Mouse (Mus musculus) intestine, embryonic 15.5 days (tissue): ENCODE data around the gene Klhdc3. TPM values are rescaled to one million over a fixed set of nuclear protein-coding genes. Genes with fewer than 3 reads are reported as not detected.

Source experiments
- ATAC-seq: fragments of 200-750 bp; cut with Nextera tagmentation; 2 replicates; pipeline ENCODE4 v1.8.0; 2017; ENCODE audit warnings: moderate TSS enrichment, moderate library complexity
- H3K27ac ChIP-seq: fragments of 300-500 bp; sonication (generic); 2 replicates; pipeline ENCODE4 v1.5.1; 2015; ENCODE audit warnings: mild to moderate bottlenecking, inconsistent platforms
- H3K27me3 ChIP-seq: fragments of 300-500 bp; sonication (generic); replicated peaks from 2 replicates; pipeline ENCODE4 v1.6.1; 2015; ENCODE audit warnings: inconsistent platforms
- H3K36me3 ChIP-seq: fragments of 300-500 bp; sonication (generic); 2 replicates; pipeline ENCODE4 v1.6.1; 2015; ENCODE audit warnings: inconsistent platforms
- H3K4me1 ChIP-seq: fragments of 300-500 bp; sonication (generic); replicated peaks from 2 replicates; pipeline ENCODE4 v1.6.1; 2015; ENCODE audit warnings: inconsistent platforms
- H3K4me2 ChIP-seq: fragments of 300-500 bp; sonication (generic); replicated peaks from 2 replicates; pipeline ENCODE4 v1.6.1; 2015; ENCODE audit warnings: mild to moderate bottlenecking, inconsistent platforms
- H3K4me3 ChIP-seq: fragments of 300-500 bp; sonication (generic); replicated peaks from 2 replicates; pipeline ENCODE4 v1.5.1; 2015; ENCODE audit warnings: inconsistent platforms
- H3K9ac ChIP-seq: fragments of 300-500 bp; sonication (generic); 2 replicates; pipeline ENCODE4 v1.6.1; 2015; ENCODE audit warnings: inconsistent platforms
- H3K9me3 ChIP-seq: fragments of 300-500 bp; sonication (generic); 2 replicates; pipeline ENCODE4 v1.6.1; 2016; ENCODE audit warnings: inconsistent platforms
- WGBS: fragments of 180-500 bp; shearing (Covaris S2); methylation state at CpG from one replicate; pipeline ENCODE4 v1.1.7; 2015; 5-methylcytosine and 5-hydroxymethylcytosine counted together
- polyA plus RNA-seq: library from polyadenylated mRNA; unstranded; fragments of >200 nt; fragmentation: Nextera tagmentation; extraction: Ambion mirVana; gene quantifications from 2 replicates; pipeline ENCODE4 v1.2.1, GENCODE M21; 2015

The Klhdc3 gene
- polyA plus RNA-seq, 1 experiment from 2014 or later: 107 TPM

- 30% methylated on average over 15 of the region's 15 CpGs for WGBS
- H3K4me1 ChIP-seq: peaks cover 38% of the 10 kb centered on the region
- peak overlapping the region; percentile 76 for H3K4me3 ChIP-seq
- no peak for ATAC-seq
- H3K9me3 ChIP-seq: no peaks in the 10 kb centered on the region
- H3K27ac ChIP-seq: peak overlapping the region; percentile 97
- no peaks in the 10 kb centered on the region for H3K27me3 ChIP-seq
- peak overlapping the region; percentile 74 for H3K4me2 ChIP-seq
- H3K9ac ChIP-seq: peak overlapping the region; percentile 92
- peaks cover 27% of the 10 kb centered on the region for H3K36me3 ChIP-seq
Measured at GRCm38 (mm10) chr17:46649811-46650210, 30.9 kb downstream of the Klhdc3 start.

GRCm38 (mm10) chr17:46648436-46648835, 32.3 kb downstream of the Klhdc3 start:
- Histone ChIP-seq H3K9ac (no peak overlapping the region), H3K4me2 (no peak overlapping the region), H3K4me3 (no peak overlapping the region), H3K27me3 (no peaks in the 10 kb centered on the region), H3K27ac (no peak overlapping the region), H3K36me3 (peaks cover 17% of the 10 kb centered on the region; the same call in 1 of the 2 replicates), H3K9me3 (no peaks in the 10 kb centered on the region), H3K4me1 (peaks cover 43% of the 10 kb centered on the region)
- WGBS: 93% methylated on average over 9 of the region's 9 CpGs
- ATAC-seq: no peak

- H3K4me2 ChIP-seq: peak overlapping the region; percentile 73; the same call in 1 of the 2 replicates
Measured at GRCm38 (mm10) chr17:46647279-46647678, 33.4 kb downstream of the Klhdc3 start.

GRCm38 (mm10) chr17:46646322-46646662, 34.4 kb downstream of the Klhdc3 start:
- peak overlapping the region; percentile 73 for H3K4me2 ChIP-seq
- under 1% methylated on average over 19 of the region's 19 CpGs for WGBS
- peak; percentile 26 for ATAC-seq

More at GRCm38 (mm10) chr17:46647279-46647678, 33.4 kb downstream of the Klhdc3 start:
- H3K9ac ChIP-seq: no peak overlapping the region
- peaks cover 6% of the 10 kb centered on the region; the same call in 1 of the 2 replicates for H3K36me3 ChIP-seq
- no peaks in the 10 kb centered on the region for H3K9me3 ChIP-seq
- WGBS: 91% methylated on average over 7 of the region's 7 CpGs
- ATAC-seq: no peak
- no peaks in the 10 kb centered on the region for H3K27me3 ChIP-seq
- peaks cover 37% of the 10 kb centered on the region for H3K4me1 ChIP-seq
- H3K4me3 ChIP-seq: 0 out of 2 replicates have a peak overlapping the region, but pooled peaks have one; percentile 85
- H3K27ac ChIP-seq: no peak overlapping the region

GRCm38 (mm10) chr17:46645561-46646321, 35.0 kb downstream of the Klhdc3 start, which contains the start of the genes Klc4 and Mrpl2:
TSS of gene Klc4 (minus strand) at chr17:46646022.
TSS of gene Mrpl2 (plus strand) at chr17:46646229.
- Histone ChIP-seq H3K9me3 (no peaks in the 10 kb centered on the region), H3K36me3 (peaks cover 16% of the 10 kb centered on the region; the same call in 1 of the 2 replicates), H3K4me2 (peak within 1 kb of the TSS; percentile 75), H3K9ac (peak within 1 kb of the TSS; percentile 92), H3K27me3 (no peaks in the 10 kb centered on the region), H3K4me1 (peaks cover 24% of the 10 kb centered on the region), H3K27ac (peak within 1 kb of the TSS; percentile 89), H3K4me3 (peak within 1 kb of the TSS; percentile 85)
- peak; percentile 75 for ATAC-seq
- under 1% methylated on average over 53 of the region's 53 CpGs for WGBS

More at GRCm38 (mm10) chr17:46646322-46646662, 34.4 kb downstream of the Klhdc3 start:
- Histone ChIP-seq H3K27me3 (no peaks in the 10 kb centered on the region), H3K4me3 (peak overlapping the region; percentile 85), H3K9ac (peak overlapping the region; percentile 92), H3K4me1 (peaks cover 27% of the 10 kb centered on the region), H3K36me3 (peaks cover 11% of the 10 kb centered on the region; the same call in 1 of the 2 replicates), H3K27ac (peak overlapping the region; percentile 89), H3K9me3 (no peaks in the 10 kb centered on the region)

GRCm38 (mm10) chr17:46644916-46645475, 35.7 kb downstream of the Klhdc3 start:
- Histone ChIP-seq H3K4me1 (peaks cover 21% of the 10 kb centered on the region), H3K4me3 (peak overlapping the region; percentile 85), H3K9ac (peak overlapping the region; percentile 55), H3K4me2 (peak overlapping the region; percentile 75), H3K27me3 (no peaks in the 10 kb centered on the region), H3K27ac (peak overlapping the region; percentile 84), H3K36me3 (peaks cover 22% of the 10 kb centered on the region; the same call in 1 of the 2 replicates), H3K9me3 (no peaks in the 10 kb centered on the region)
- 9% methylated on average over 11 of the region's 11 CpGs for WGBS
- ATAC-seq: peak; percentile 82

- Histone ChIP-seq H3K27me3 (no peaks in the 10 kb centered on the region), H3K4me2 (peak overlapping the region; percentile 75), H3K36me3 (peaks cover 27% of the 10 kb centered on the region; the same call in 1 of the 2 replicates), H3K9me3 (no peaks in the 10 kb centered on the region), H3K4me3 (peak overlapping the region; percentile 85), H3K9ac (peak overlapping the region; percentile 55), H3K4me1 (peaks cover 17% of the 10 kb centered on the region), H3K27ac (peak overlapping the region; percentile 84)
- ATAC-seq: no peak
- 75% methylated on average over 12 of the region's 12 CpGs for WGBS
Measured at GRCm38 (mm10) chr17:46644152-46644805, 36.4 kb downstream of the Klhdc3 start.

- H3K9ac ChIP-seq: no peak overlapping the region
- no peaks in the 10 kb centered on the region for H3K9me3 ChIP-seq
- no peak overlapping the region for H3K27ac ChIP-seq
- no peak for ATAC-seq
- no peak overlapping the region for H3K4me2 ChIP-seq
- H3K4me1 ChIP-seq: peaks cover 15% of the 10 kb centered on the region
- 89% methylated on average over 17 of the region's 17 CpGs for WGBS
- H3K4me3 ChIP-seq: no peak overlapping the region
- peaks cover 23% of the 10 kb centered on the region; the same call in 1 of the 2 replicates for H3K36me3 ChIP-seq
- H3K27me3 ChIP-seq: no peaks in the 10 kb centered on the region
Measured at GRCm38 (mm10) chr17:46642060-46642459, 38.7 kb downstream of the Klhdc3 start.

- no peaks in the 10 kb centered on the region for H3K9me3 ChIP-seq
- H3K9ac ChIP-seq: no peak overlapping the region
- H3K4me3 ChIP-seq: no peak overlapping the region
- H3K36me3 ChIP-seq: peaks cover 32% of the 10 kb centered on the region
- peaks cover 6% of the 10 kb centered on the region for H3K4me1 ChIP-seq
- no peak overlapping the region for H3K4me2 ChIP-seq
- WGBS: 79% methylated on average over 9 of the region's 9 CpGs
- H3K27me3 ChIP-seq: no peaks in the 10 kb centered on the region
- ATAC-seq: no peak
- H3K27ac ChIP-seq: no peak overlapping the region
Measured at GRCm38 (mm10) chr17:46639929-46640328, 40.8 kb downstream of the Klhdc3 start.

GRCm38 (mm10) chr17:46636831-46637523, 43.7 kb downstream of the Klhdc3 start:
- ATAC-seq: peak; percentile 48
- H3K36me3 ChIP-seq: peaks cover 34% of the 10 kb centered on the region

GRCm38 (mm10) chr17:46629685-46630441, 50.9 kb downstream of the Klhdc3 start:
- peak; percentile 81 for ATAC-seq
- no peaks in the 10 kb centered on the region for H3K27me3 ChIP-seq
- peak overlapping the region; percentile 77 for H3K4me2 ChIP-seq
- H3K4me1 ChIP-seq: peaks cover 31% of the 10 kb centered on the region
- H3K4me3 ChIP-seq: peak overlapping the region; percentile 95
- H3K36me3 ChIP-seq: peaks cover 4% of the 10 kb centered on the region
- no peaks in the 10 kb centered on the region for H3K9me3 ChIP-seq
- peak overlapping the region; percentile 34; the same call in 1 of the 2 replicates for H3K9ac ChIP-seq
- 12% methylated on average over 12 of the region's 12 CpGs for WGBS
- H3K27ac ChIP-seq: peak overlapping the region; percentile 95

More at GRCm38 (mm10) chr17:46636831-46637523, 43.7 kb downstream of the Klhdc3 start:
- no peaks in the 10 kb centered on the region; the same call in 1 of the 2 replicates for H3K4me1 ChIP-seq
- no peaks in the 10 kb centered on the region for H3K27me3 ChIP-seq
- H3K9me3 ChIP-seq: no peaks in the 10 kb centered on the region
- H3K4me2 ChIP-seq: 0 out of 2 replicates have a peak overlapping the region, but pooled peaks have one; percentile 24
- H3K4me3 ChIP-seq: no peak overlapping the region
- 28% methylated on average over 15 of the region's 15 CpGs for WGBS
- no peak overlapping the region for H3K9ac ChIP-seq
- H3K27ac ChIP-seq: no peak overlapping the region
